Mouse (Mus musculus) megakaryocyte, adult 5-6 weeks (primary cell): Measurements from ENCODE around the gene Prkx. TPM values are rescaled to one million over a fixed set of nuclear protein-coding genes. Genes with fewer than 3 reads are reported as not detected.

ENCODE experiments used
- ATAC-seq: 2 replicates; pipeline ENCODE4 v1.8.0; 2016; ENCODE audit warnings: mild to moderate bottlenecking, inconsistent platforms; ENCODE audit not compliant: poor library complexity, severe bottlenecking
- total RNA-seq, 2 experiments: library from RNA; stranded (forward) in 1 of 2; stranded (reverse) in 1 of 2; fragments of 153-499, 151-499 nt in 1 of 2; fragments of 221-1000, 200-1000 nt in 1 of 2; gene quantifications; 2 replicates each; pipeline versions ENCODE4 v1.2.3 to v1.2.4; 2015 to 2017

Prkx gene
- total RNA-seq (2015) (77.6 and 86.5 TPM in 2 replicates), total RNA-seq (2017) (43.4 and 45.0 TPM in 2 replicates)

DNA sequence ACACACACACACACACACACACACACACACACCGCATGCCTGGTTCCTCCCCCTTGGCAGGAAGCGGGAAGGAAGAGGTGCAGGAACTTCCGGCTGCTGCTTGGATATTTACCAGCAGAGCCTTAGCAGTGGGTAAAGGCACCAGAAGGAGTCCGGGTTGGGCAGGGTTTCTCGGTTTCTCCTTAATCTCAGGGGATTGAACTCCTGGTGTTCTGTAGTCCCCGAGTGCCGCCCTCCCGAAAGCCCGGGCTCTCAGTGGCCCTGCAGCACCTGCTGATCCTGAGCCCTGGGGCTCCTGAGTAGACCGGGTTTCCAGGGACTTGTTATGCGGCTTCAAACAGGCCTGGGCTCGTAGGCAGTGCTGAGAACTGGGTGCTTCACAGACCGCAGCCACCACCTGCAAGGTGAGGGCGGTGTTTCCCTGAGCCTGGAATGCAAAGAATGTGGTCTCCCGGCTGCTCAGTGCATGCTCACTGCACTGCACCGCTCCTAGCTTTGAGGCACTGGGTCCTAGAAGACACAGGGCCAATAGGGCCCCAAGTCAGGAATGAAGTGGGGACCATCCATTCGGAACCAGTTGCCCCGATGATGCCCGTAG, at the start of gene Prkx:
Prkx (minus strand) TSS at position 41 of the 598 bp plus-strand sequence.
- peak; percentile 51 for ATAC-seq

DNA sequence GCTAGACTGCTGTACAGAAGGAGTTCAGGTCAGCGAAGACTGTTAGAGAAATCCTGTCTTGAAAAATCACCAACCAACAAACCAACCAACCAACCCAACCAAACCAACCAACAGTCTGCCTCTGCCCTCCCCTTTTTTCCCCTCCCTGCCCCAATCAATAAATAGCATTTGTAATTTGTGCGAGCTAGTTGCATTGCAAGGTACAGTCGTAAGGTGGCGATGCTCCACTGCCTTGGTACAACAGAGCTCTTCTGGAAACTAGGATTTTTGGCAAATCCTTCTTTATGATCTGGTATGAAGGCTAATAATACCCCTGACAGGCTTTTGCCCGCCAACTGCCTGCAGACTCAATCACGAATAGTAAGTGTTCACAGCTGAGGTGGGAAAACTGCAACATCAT, 16.0 kb upstream of the Prkx start:
- no peak for ATAC-seq

DNA sequence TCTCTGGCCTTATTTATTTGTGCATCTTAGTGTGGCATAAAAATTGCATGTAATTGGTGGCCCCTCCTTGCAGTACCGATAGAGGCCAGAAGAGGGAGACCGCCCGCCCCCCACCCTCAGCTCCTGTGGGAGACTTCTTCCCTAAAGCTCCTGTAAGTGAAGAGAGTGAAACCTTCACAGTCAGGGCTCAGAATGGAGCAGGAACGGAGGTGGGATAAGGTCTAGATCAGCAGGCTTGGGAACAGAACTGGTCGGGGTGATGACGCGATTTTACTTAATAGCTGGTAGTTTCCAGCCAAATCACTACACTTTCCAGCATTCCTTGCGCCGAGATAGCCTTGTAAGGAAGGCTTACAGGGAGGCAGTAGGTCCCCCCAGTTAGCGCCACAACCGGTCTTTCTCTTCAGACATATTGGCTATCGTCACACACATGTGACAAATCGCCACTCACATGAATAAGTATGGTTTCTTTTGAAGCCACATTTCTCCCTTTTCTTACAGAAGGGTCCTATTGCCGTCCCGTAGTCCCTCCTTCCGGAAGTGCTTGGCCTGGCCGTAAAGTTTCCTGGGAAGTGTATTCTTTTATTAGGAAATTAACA, 14.6 kb upstream of the Prkx start:
- ATAC-seq, result peak; percentile 93

DNA sequence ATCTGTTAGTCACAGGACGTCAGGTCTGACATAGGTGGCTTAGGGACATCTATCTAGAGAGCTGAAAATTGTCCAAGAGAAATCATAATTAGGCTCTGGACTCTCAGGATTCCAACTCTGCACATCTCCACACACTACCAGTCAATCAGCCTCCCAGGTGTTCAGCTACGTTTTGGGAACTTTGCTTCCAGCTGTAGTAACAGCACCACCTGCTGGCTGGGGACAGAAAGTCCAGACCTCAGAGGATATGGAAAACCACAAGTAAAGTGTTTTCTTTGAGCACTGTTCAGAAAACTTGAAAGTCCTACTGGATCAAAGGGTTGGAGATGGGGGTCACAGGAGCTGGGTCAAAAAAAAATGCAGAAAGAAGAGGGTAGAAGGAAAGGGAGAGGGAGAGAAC, 12.5 kb upstream of the Prkx start:
- ATAC-seq, result peak; percentile 78

DNA sequence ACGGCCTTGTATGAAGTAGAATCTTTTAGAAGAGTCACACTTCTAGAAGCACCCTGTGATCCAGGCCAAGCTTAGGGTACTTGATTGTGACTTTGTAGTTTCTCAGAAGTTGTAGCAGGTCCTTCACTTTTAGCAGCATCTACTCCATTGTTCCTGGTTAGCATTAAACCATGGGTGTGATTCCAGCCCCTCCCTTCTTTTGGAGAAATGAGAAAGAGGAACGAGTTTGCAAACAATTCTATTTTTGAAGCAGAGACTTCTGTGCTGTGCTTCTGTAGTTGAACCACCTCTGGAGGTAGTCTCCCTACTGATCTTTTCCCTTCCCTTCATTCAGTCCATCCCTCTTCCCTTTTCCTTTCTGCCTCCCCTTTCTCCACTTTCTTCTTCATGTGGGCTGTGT, 6.2 kb upstream of the Prkx start:
- peak; percentile 65 for ATAC-seq

DNA sequence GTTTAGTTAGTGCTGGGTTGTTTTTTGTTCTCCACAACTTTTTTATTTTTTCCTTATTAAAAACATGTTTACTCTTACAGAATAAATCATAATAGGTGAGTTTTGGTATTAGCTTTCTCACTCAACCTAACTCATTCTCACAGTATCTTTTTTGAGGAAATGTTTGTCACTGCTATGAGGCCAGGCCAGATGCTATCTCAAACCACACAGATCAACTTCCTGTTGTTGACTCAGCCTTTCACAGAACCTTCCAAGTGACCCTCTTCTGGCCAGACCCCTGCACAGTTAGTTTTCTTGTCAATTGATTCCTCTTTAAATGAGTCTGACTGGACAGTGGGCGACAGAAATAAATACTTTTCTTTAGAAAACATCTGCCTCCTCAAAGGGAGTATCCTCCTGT, 5.5 kb upstream of the Prkx start:
- peak; percentile 70 for ATAC-seq

DNA sequence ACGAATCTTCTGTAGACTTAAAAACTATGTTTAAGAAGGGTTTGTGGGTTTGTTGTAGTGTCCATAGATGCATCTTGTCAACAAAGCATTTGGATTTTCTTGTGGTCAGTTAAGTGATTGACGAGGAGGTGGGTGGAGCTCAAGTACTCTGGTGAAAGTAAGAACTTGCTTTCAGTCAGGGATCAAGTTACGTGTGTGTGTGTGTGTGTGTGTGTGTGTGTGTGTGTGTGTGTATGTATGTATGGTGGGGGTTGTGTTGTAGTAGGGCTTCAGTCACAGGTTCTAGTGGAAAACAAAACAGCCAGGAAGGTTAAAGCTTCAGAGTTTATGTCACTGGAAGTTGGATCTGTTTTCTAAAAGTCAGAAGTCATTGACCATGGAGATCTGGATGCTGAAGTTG, 3.5 kb upstream of the Prkx start:
- no peak for ATAC-seq

DNA sequence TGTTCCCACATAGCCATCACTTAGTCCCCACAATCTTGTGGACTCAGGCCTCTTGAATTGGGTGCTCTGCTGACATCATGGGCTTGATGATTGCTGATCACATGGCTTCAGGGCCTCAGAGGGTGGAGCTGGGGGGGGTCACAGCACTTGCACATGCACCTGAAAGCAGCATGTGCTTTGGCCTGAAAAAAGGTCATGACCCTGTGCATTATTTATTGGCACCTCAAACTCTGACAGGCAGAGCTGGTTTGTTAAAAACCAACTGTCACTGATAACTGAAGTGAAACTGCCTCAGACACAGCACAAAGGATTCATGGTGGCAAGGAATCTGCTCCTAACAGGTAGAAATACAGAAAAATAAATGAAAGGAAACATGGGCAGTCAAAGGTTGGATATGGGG, 1.7 kb upstream of the Prkx start:
- no peak for ATAC-seq

DNA sequence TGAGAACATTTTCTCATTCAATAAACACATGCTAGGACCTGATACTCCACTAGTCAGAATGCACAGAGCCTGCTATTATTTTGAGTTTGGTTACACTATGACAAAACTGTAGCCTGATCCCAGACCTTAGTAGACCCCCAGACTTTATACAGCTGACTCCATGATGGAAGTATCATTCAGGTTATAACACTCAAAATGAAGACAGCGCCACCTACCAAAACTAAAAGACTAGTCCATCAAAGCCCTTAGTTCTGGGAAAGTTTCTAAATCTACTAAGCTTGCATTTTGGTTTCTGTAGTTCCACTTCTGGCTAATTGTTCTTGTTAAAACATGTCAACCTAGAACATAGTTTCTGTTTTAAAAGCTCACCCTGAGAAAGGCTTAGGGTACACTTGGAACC, 838 bp upstream of the Prkx start:
- no peak for ATAC-seq

DNA sequence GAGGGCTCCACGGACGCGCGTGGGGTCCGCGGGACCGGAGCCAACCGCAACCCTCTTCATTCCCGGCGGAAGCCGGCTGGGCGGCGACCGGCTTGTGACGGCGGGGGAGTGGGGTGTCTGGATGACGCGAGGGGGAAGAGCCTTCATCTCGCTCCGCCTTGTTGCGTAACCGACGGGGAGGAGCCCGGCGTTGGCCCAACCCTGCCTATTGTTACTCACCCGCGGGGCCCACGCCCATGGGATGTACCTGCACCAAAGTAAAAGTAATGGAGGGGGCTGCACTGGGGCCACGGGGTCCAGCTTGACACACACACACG, 262 bp downstream of the Prkx start:
- peak; percentile 83 for ATAC-seq

DNA sequence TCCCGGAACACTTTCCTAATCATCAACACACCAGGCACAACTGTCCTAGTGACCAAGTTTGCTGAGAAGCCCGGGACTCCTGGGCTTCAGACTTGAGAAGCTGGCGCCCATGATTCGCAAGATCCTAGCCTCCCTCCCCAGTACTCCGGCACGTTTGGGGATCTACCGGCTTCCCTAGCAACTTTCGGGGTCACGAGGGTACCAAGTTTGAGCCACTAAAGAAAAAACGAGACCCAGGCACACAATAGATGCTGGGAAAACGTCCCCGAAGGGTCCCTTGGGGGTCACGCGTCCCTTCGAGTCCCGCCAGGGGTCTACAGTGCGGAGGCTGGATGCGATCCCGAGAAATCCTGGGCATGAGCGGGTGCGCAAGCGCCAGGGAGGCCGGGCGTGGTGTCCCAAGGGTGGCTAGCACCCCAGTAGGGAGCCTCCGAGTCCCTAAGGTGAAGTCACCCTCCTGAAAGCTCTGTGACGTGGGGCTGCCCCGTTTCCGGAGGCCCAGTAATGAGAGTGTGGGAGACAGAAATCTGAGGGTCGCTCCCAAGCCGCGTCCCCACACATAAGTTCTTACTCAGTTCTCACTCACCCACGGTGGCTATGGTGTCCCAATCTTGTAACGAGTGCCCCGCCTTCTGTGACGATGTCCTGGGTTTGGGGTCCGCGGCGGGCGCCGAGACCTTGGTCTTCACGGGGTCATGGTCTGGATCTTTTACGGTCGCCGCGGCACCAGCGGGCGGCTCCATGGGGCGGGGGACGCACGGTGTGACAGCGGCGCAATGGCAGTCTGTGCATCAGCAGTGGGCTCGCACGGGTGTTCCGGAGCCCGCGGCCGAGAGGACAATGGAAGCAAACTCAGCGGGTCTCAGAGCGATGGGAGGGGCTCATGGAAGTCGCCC, 868 bp downstream of the Prkx start:
- ATAC-seq, result peak; percentile 37

DNA sequence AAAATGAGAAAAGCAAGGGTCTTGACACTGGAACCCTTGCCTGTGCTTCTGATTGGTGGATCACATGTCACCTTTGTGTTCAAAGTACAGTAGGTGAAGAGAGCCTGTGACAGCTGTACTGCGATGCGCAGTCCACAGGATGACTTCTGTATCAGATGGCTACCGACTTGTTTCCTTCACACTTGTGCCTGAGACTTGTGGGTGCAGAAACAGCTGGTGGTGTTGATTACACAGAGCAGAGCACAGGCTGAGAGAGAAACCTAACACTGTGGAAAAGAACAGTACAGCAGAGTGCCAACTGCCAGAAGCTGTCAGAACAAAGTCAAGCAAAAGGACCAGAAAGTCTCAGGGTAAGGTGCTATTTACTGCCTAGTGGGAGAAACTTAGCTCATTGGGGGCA, 7.4 kb downstream of the Prkx start:
- ATAC-seq, result no peak

DNA sequence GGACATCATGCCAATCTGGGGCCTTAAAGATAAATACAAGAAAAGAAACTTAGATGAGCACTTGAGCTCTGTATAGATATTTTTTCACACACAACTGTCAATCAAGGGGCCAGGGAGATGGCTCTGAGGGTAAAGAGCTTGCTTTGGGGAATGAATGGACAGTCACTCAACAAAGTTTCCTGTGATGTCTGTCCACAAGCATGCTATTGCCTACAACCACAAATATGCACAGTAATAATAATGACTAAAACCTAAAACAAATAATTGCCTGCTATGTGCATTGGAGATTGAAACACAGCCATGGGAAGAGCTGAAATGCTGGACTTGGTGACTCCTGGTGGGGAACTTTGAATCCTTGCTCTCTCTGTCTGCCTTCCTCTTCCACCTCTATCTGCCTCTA, 9.7 kb downstream of the Prkx start:
- ATAC-seq, result no peak

DNA sequence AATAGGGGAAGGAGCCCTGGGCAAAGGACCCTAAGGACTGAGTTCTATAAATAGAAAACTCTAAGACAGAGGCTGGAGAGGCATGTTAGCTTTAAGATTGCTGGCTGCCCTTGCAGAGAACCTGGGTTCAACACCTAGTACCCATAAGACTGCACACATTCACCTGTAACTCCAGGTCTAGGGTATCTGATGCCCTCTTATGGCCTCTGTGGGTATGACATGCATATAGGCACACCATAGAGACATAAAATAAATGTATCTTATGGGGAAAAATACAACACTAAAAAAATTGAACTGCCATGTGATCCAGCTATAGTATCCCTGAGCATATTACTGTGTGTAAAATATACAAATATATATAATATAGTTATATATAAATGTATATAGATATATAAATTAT, 18.3 kb downstream of the Prkx start:
- ATAC-seq, result no peak

DNA sequence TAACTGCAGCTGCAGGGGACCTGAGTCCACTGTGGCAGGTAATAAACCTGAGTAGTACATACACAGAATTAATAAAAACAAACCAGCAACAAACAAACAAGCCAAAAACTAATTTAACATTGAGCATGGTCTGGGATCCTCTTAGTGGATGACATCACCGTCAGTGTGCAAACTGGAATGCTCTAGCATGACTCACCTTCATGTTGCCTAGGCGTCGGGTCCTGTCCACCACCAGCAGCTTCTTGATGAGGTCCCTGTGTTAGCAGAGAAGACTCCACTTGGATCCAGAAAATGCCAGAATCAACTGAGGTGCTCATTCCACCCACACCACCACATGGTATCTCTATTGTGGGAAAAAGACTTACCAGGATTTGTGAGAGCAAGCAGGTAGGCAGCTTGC, 30.9 kb downstream of the Prkx start:
- no peak for ATAC-seq

DNA sequence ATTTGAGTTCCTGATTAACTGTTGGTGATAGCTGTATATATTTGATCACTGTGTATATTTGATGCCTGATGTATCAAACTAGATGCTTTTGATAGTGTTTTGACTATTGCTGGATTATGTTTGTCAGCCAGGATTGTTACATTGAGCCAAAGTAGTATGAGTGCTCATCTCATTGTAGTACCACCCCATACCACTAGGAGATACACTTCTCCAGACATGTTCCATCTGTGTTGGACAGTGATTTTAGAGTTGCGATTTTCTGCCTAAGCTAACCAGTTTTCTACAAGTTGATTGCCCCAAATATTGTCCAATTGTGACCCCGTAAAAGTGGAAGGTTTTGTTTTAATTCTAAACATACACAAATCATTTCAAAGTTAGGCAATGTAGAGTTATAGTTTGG, 51.8 kb downstream of the Prkx start:
- 0 out of 2 replicates have a peak, but pooled peaks have one; percentile 47 for ATAC-seq

DNA sequence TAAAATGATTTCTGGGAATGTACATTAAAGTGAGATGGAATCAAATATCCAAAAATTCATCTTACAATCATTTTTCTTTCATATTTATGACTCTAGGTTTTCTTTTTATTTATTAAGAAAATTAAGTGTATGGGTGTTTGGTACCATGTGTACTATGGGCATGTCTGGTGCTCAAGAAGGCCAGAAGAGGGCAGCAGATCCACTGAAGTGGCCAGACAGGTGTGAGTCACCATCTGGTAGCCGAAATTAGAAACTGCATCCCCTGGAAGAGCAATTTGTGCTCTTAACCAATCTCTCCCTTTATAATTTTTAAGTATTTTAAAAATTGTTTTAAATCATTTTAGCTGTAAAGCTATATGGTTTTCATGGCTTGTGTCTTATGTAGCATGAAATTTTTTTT, 54.7 kb downstream of the Prkx start:
- ATAC-seq, result peak; percentile 56; the same call in 1 of the 2 replicates

DNA sequence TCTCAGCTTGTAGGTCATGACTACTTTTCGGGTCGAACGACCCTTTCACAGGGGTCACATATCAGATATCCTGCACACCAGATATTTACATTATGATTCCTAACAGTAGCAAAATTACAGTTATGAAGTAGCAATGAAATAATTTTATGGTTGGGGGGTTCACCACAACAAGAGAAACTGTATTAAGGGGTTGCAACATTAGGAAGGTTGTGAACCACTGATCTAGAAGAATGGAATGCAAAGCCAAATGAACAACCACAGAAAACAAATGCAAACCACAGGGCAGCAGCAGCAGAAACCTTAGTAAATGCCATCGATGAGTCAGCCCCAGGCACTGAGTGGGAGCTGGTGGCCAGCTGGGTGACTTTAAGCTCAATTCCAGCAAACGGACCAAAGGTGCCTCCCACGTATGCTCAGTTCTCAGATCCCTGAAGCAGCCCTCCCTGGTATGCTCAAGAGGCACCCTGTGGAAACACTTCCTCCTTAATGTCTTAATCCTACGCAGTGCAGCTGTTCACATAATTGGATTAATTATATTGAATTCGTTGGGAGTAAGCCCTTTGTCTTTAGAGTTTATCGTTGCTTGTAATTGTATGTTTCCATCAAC, 62.0 kb downstream of the Prkx start:
- no peak for ATAC-seq

DNA sequence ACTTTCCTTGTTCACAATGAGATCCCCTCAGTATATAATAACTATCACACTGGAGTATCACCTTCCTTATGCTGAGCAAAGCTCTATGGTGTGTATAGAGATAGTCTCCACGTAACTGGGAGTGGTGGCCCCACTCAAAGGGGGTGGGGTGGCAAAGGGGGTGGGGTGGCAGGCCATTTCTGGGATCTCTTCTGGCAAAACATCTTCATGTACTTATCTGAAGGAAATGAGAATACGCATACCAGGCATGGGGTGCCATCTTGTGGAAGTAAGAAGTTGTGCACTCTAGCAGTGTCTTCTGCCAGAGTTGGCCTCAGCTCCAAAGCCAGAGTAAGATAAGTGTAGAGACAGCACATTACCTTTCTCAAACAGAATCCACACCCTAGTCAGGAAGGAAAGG, 75.8 kb downstream of the Prkx start:
- peak; percentile 40; the same call in 1 of the 2 replicates for ATAC-seq
